Mouse (Mus musculus) adrenal gland, postnatal 10 days (tissue): ENCODE measurements around the gene Gm5460. TPM values are rescaled to one million over a fixed set of nuclear protein-coding genes. Genes with fewer than 3 reads are reported as not detected.

Experiments used
- DNase-seq: peaks from one replicate; pipeline ENCODE4 v3.0.0; 2021; ENCODE audit warnings: mixed read lengths
- long read RNA-seq, 2 experiments: library from polyadenylated mRNA; stranded (forward); transcript quantifications; one replicate each; pipeline ENCODE4 v2.0.0; 2021
- total RNA-seq, 2 experiments: library from RNA; stranded (reverse); gene quantifications; 2 replicates each; pipeline ENCODE4 v1.2.3; 2021

Gm5460 gene
- total RNA-seq: under 1 TPM in 1 of 2 experiments, not detected in 1; 0.06 TPM
- long read RNA-seq, experiment 1: 0 reads
- long read RNA-seq, experiment 2: 0 reads

- no peak for DNase-seq
Observed at GRCm38 (mm10) chr14:34016381-34016780, at the start of gene Gm5460. Gene Gm5460 (plus strand): TSS chr14:34016758.

GRCm38 (mm10) chr14:33972679-33973078 is 43.9 kb upstream of the Gm5460 start:
- peak; percentile 22 for DNase-seq

GRCm38 (mm10) chr14:33974752-33975151 is 41.8 kb upstream of the Gm5460 start:
- no peak for DNase-seq

GRCm38 (mm10) chr14:33977748-33978147 is 38.8 kb upstream of the Gm5460 start:
- no peak for DNase-seq

GRCm38 (mm10) chr14:33978604-33979059 is 37.9 kb upstream of the Gm5460 start, which contains the start of gene Zfp488:
Gene Zfp488 (minus strand): TSS chr14:33978764.
- no peak for DNase-seq

- no peak for DNase-seq
Observed at GRCm38 (mm10) chr14:33989201-33989600, 27.4 kb upstream of the Gm5460 start.

GRCm38 (mm10) chr14:33991971-33992370 is 24.6 kb upstream of the Gm5460 start:
- DNase-seq: no peak

- no peak for DNase-seq
Observed at GRCm38 (mm10) chr14:33993051-33993450, 23.5 kb upstream of the Gm5460 start.

- DNase-seq: no peak
Observed at GRCm38 (mm10) chr14:33993521-33994289, 22.9 kb upstream of the Gm5460 start.

- DNase-seq: no peak
Observed at GRCm38 (mm10) chr14:33997427-33997826, 19.1 kb upstream of the Gm5460 start.

- no peak for DNase-seq
Observed at GRCm38 (mm10) chr14:34000076-34000475, 16.5 kb upstream of the Gm5460 start.

- no peak for DNase-seq
Observed at GRCm38 (mm10) chr14:34001445-34001844, 15.1 kb upstream of the Gm5460 start.

GRCm38 (mm10) chr14:34002358-34002757 is 14.2 kb upstream of the Gm5460 start:
- no peak for DNase-seq

GRCm38 (mm10) chr14:34015063-34015462 is 1.5 kb upstream of the Gm5460 start, which contains the start of gene Gm30083:
Gene Gm30083 (minus strand): TSS chr14:34015182.
- DNase-seq: no peak

GRCm38 (mm10) chr14:34016938-34017337 is 380 bp downstream of the Gm5460 start:
- DNase-seq: no peak

- DNase-seq: no peak
Observed at GRCm38 (mm10) chr14:34026710-34027109, 10.2 kb downstream of the Gm5460 start.

GRCm38 (mm10) chr14:34033841-34034610 is 17.5 kb downstream of the Gm5460 start:
- peak; percentile 7 for DNase-seq

- no peak for DNase-seq
Observed at GRCm38 (mm10) chr14:34041241-34041640, 24.7 kb downstream of the Gm5460 start.

GRCm38 (mm10) chr14:34043341-34043740 is 26.8 kb downstream of the Gm5460 start:
- DNase-seq: no peak

- no peak for DNase-seq
Observed at GRCm38 (mm10) chr14:34050101-34050779, 33.7 kb downstream of the Gm5460 start.

- no peak for DNase-seq
Observed at GRCm38 (mm10) chr14:34052516-34052915, 36.0 kb downstream of the Gm5460 start, which contains the start of gene Antxrl. Gene Antxrl (plus strand): TSS chr14:34052707.

- no peak for DNase-seq
Observed at GRCm38 (mm10) chr14:34071665-34072064, 55.1 kb downstream of the Gm5460 start.
